Mouse (Mus musculus): ENCODE data around the gene Egr2. TPM values are rescaled to one million over a fixed set of nuclear protein-coding genes. Genes with fewer than 3 reads are reported as not detected.

Egr2 gene
- polyA plus RNA-seq, 2 experiments, result 1.2 to 2.0 TPM

- no peaks in the 10 kb centered on the region for H3K4me1 ChIP-seq (ENCODE audit: control insufficient read depth, insufficient read depth, low read length)
- no peak overlapping the region for H3K4me2 ChIP-seq (replicated peaks; ENCODE audit: low read depth, low read length, severe bottlenecking)
- TF ChIP-seq POLR2A (IDR thresholded peaks at IDR 0.05; ENCODE audit: borderline replicate concordance, extremely low read depth, insufficient read depth, insufficient read length), result no peak
- no peak overlapping the region for H3K9ac ChIP-seq (ENCODE audit: low read depth, low read length, severe bottlenecking)
- 75% methylated on average over 8 of the region's 8 CpGs for whole genome bisulfite sequencing
- no peaks in the 10 kb centered on the region for H3K36me3 ChIP-seq (ENCODE audit: control insufficient read depth, insufficient read depth, low read length)
- H3K27ac ChIP-seq (replicated peaks; ENCODE audit: low read depth, low read length), result no peak overlapping the region
- H3K27me3 ChIP-seq (ENCODE audit: control insufficient read depth, insufficient read depth, low read length), result no peaks in the 10 kb centered on the region
- ATAC-seq (ENCODE audit: low FRiP score, low read depth), result no peak
- no peak for DNase-seq (ENCODE audit: low spot score)
- H3K9me3 ChIP-seq (ENCODE audit: control insufficient read depth, low read length), result no peaks in the 10 kb centered on the region
- no peak overlapping the region for H3K4me3 ChIP-seq (replicated peaks; ENCODE audit: low read length)
These were observed 30.8 kb downstream of the Egr2 start for GRCm38 (mm10) chr10:67566104-67566503.

DNA sequence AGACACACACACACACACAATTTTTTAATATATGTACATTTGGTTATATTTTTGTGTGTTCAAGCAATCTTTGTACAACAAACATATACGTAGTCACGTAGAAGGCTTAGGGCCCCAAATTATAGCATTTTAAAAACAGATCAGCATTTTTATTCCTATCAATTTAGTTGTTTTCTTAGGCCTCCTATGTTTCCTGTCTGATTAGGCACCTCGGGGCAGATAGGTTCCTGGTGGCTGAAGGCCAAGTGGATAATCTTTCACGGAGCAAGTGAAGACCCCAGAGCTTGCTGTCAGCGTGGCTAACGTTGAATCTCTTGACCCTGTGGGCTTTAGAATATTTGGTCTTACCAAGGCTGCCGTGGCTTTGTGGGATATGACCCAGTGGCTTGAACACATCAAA lies 34.3 kb downstream of the Egr2 start:
- DNase-seq (ENCODE audit: low spot score), result no peak
- Histone ChIP-seq H3K27me3 (ENCODE audit: control insufficient read depth, insufficient read depth, low read length) (no peaks in the 10 kb centered on the region), H3K36me3 (ENCODE audit: control insufficient read depth, insufficient read depth, low read length) (no peaks in the 10 kb centered on the region), H3K4me2 (replicated peaks; ENCODE audit: low read depth, low read length, severe bottlenecking) (no peak overlapping the region), H3K9me3 (ENCODE audit: control insufficient read depth, low read length) (no peaks in the 10 kb centered on the region), H3K27ac (replicated peaks; ENCODE audit: low read depth, low read length) (no peak overlapping the region), H3K9ac (ENCODE audit: low read depth, low read length, severe bottlenecking) (no peak overlapping the region), H3K4me1 (ENCODE audit: control insufficient read depth, insufficient read depth, low read length) (peaks cover 8% of the 10 kb centered on the region; the same call in 1 of the 2 replicates), H3K4me3 (replicated peaks; ENCODE audit: low read length) (no peak overlapping the region)
- ATAC-seq (ENCODE audit: low FRiP score, low read depth), result no peak
- 76% methylated on average over 7 of the region's 7 CpGs for WGBS
- TF ChIP-seq POLR2A (IDR thresholded peaks at IDR 0.05; ENCODE audit: borderline replicate concordance, extremely low read depth, insufficient read depth, insufficient read length), result no peak

- Histone ChIP-seq H3K4me3 (replicated peaks; ENCODE audit: low read length) (no peak overlapping the region), H3K9me3 (ENCODE audit: control insufficient read depth, low read length) (no peaks in the 10 kb centered on the region), H3K9ac (ENCODE audit: low read depth, low read length, severe bottlenecking) (no peak overlapping the region), H3K27me3 (ENCODE audit: control insufficient read depth, insufficient read depth, low read length) (no peaks in the 10 kb centered on the region), H3K4me1 (ENCODE audit: control insufficient read depth, insufficient read depth, low read length) (peaks cover 8% of the 10 kb centered on the region; the same call in 1 of the 2 replicates), H3K4me2 (replicated peaks; ENCODE audit: low read depth, low read length, severe bottlenecking) (no peak overlapping the region), H3K27ac (replicated peaks; ENCODE audit: low read depth, low read length) (no peak overlapping the region), H3K36me3 (ENCODE audit: control insufficient read depth, insufficient read depth, low read length) (no peaks in the 10 kb centered on the region)
- TF ChIP-seq POLR2A (IDR thresholded peaks at IDR 0.05; ENCODE audit: borderline replicate concordance, extremely low read depth, insufficient read depth, insufficient read length), result no peak
- no peak for DNase-seq (ENCODE audit: low spot score)
- no peak for ATAC-seq (ENCODE audit: low FRiP score, low read depth)
- WGBS, result 94% methylated on average over 14 of the region's 14 CpGs
These were observed 36.2 kb downstream of the Egr2 start for GRCm38 (mm10) chr10:67571443-67571842.

DNA sequence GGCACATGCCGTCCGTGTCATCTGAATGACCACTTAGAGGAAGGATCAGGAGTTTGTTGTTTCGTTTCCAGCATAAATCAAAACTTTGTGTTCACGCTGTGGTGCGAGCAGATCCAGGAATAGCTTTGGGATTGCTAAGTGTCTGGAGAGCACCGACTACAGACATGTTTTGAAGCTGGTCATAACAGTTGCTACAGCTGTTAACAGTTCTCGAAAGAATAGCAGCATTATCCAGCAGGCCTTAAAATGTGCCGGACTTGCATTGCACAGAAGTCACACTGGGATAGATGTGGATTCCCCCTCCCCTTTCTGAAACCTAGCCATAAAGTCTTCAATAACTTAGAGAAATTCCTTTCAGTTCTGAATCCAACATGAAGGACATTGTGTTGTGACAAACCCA lies 38.0 kb downstream of the Egr2 start:
- TF ChIP-seq POLR2A (IDR thresholded peaks at IDR 0.05; ENCODE audit: borderline replicate concordance, extremely low read depth, insufficient read depth, insufficient read length), result no peak
- ATAC-seq (ENCODE audit: low FRiP score, low read depth) (peak; percentile 65; the same call in 1 of the 2 replicates), DNase-seq (ENCODE audit: low spot score) (peak; percentile 13)
- no peak overlapping the region for H3K4me3 ChIP-seq (replicated peaks; ENCODE audit: low read length)
- no peaks in the 10 kb centered on the region for H3K27me3 ChIP-seq (ENCODE audit: control insufficient read depth, insufficient read depth, low read length)
- no peaks in the 10 kb centered on the region for H3K36me3 ChIP-seq (ENCODE audit: control insufficient read depth, insufficient read depth, low read length)
- no peak overlapping the region for H3K9ac ChIP-seq (ENCODE audit: low read depth, low read length, severe bottlenecking)
- WGBS, result 51% methylated on average over 8 of the region's 8 CpGs
- no peaks in the 10 kb centered on the region for H3K9me3 ChIP-seq (ENCODE audit: control insufficient read depth, low read length)
- H3K4me1 ChIP-seq (ENCODE audit: control insufficient read depth, insufficient read depth, low read length), result peaks cover 8% of the 10 kb centered on the region; the same call in 1 of the 2 replicates
- H3K4me2 ChIP-seq (replicated peaks; ENCODE audit: low read depth, low read length, severe bottlenecking), result no peak overlapping the region
- H3K27ac ChIP-seq (replicated peaks; ENCODE audit: low read depth, low read length), result no peak overlapping the region

GRCm38 (mm10) chr10:67579830-67580229 lies 44.6 kb downstream of the Egr2 start:
- DNase-seq (ENCODE audit: low spot score) (no peak), ATAC-seq (ENCODE audit: low FRiP score, low read depth) (no peak)
- Histone ChIP-seq H3K9ac (ENCODE audit: low read depth, low read length, severe bottlenecking) (no peak overlapping the region), H3K9me3 (ENCODE audit: control insufficient read depth, low read length) (no peaks in the 10 kb centered on the region), H3K4me1 (ENCODE audit: control insufficient read depth, insufficient read depth, low read length) (no peaks in the 10 kb centered on the region), H3K27ac (replicated peaks; ENCODE audit: low read depth, low read length) (no peak overlapping the region), H3K4me2 (replicated peaks; ENCODE audit: low read depth, low read length, severe bottlenecking) (no peak overlapping the region), H3K36me3 (ENCODE audit: control insufficient read depth, insufficient read depth, low read length) (no peaks in the 10 kb centered on the region), H3K4me3 (replicated peaks; ENCODE audit: low read length) (no peak overlapping the region), H3K27me3 (ENCODE audit: control insufficient read depth, insufficient read depth, low read length) (no peaks in the 10 kb centered on the region)
- 92% methylated on average over 4 of the region's 4 CpGs for WGBS
- no peak for TF ChIP-seq POLR2A (IDR thresholded peaks at IDR 0.05; ENCODE audit: borderline replicate concordance, extremely low read depth, insufficient read depth, insufficient read length)
